Mouse (Mus musculus) MEL (cell line): ENCODE results near the gene Fam13a. TPM values are rescaled to one million over a fixed set of nuclear protein-coding genes. Genes with fewer than 3 reads are reported as not detected.

Experiments
- DNase-seq: peaks from one replicate; pipeline ENCODE4 v3.0.0; 2011; ENCODE audit warnings: low read depth, low spot score
- H3K27ac ChIP-seq: 2 replicates; pipeline ENCODE4 v1.5.1; 2012; ENCODE audit warnings: low read depth, mild to moderate bottlenecking, control low read depth, low read length, moderate library complexity; ENCODE audit not compliant: control insufficient read depth
- H3K27me3 ChIP-seq, 2 experiments: fragments of 150-350 bp in 1 of 2; sonication (generic) in 1 of 2; 2 replicates each; pipeline ENCODE4 v1.6.1; 2012; ENCODE audit warnings: low read length in 2 of 2, mild to moderate bottlenecking in 2 of 2, improper control_type of control experiment in 1 of 2, moderate library complexity in 1 of 2; ENCODE audit not compliant: insufficient read depth in 2 of 2, control insufficient read depth in 1 of 2
- H3K36me3 ChIP-seq, 2 experiments: 2 replicates each; pipeline ENCODE4 v1.6.1; 2012 to 2014; ENCODE audit warnings: low read length in 2 of 2, improper control_type of control experiment in 1 of 2, inconsistent platforms in 1 of 2, mild to moderate bottlenecking in 1 of 2; ENCODE audit not compliant: insufficient read depth in 2 of 2, control insufficient read depth in 1 of 2
- H3K4me1 ChIP-seq, 2 experiments: fragments of 150-350 bp in 1 of 2; sonication (generic) in 1 of 2; 2 replicates each; pipeline ENCODE4 v1.6.1; 2012; ENCODE audit warnings: low read length in 2 of 2, improper control_type of control experiment in 1 of 2, mild to moderate bottlenecking in 1 of 2; ENCODE audit not compliant: insufficient read depth in 2 of 2, control insufficient read depth in 1 of 2
- H3K4me3 ChIP-seq, 2 experiments: fragments of 150-350 bp in 1 of 2; sonication (generic) in 1 of 2; 2 replicates each; pipeline ENCODE4 v1.5.1; 2012; ENCODE audit warnings: low read depth in 2 of 2, low read length in 2 of 2, mild to moderate bottlenecking in 2 of 2, moderate library complexity in 2 of 2, control low read depth in 1 of 2, improper control_type of control experiment in 1 of 2; ENCODE audit not compliant: control insufficient read depth in 1 of 2, insufficient read depth in 1 of 2
- H3K79me2 ChIP-seq: 2 replicates; pipeline ENCODE4 v1.6.1; 2012; ENCODE audit warnings: mild to moderate bottlenecking, low read length, moderate library complexity; ENCODE audit not compliant: control insufficient read depth, poor library complexity, insufficient read depth
- H3K9ac ChIP-seq: 2 replicates; pipeline ENCODE4 v1.6.1; 2012; ENCODE audit warnings: low read depth, mild to moderate bottlenecking, control low read depth, low read length, moderate library complexity; ENCODE audit not compliant: control insufficient read depth, poor library complexity, severe bottlenecking
- H3K9me3 ChIP-seq: fragments of 150-350 bp; sonication (generic); replicated peaks from 2 replicates; pipeline ENCODE4 v1.6.1; 2012; ENCODE audit warnings: mild to moderate bottlenecking, low read length, improper control_type of control experiment, moderate library complexity; ENCODE audit not compliant: insufficient read depth
- BHLHE40 ChIP-seq: IDR thresholded peaks from 2 replicates; pipeline ENCODE4 v1.6.1; 2012; ENCODE audit warnings: low read depth, mild to moderate bottlenecking, inconsistent platforms, low read length, improper control_type of control experiment, borderline replicate concordance
- CHD1 ChIP-seq: IDR thresholded peaks from 2 replicates; pipeline ENCODE4 v1.6.1; 2012; ENCODE audit warnings: low read depth, mild to moderate bottlenecking, inconsistent platforms, low read length, improper control_type of control experiment
- CTCF ChIP-seq, 3 experiments: IDR thresholded peaks in 2 of 3; conservative IDR thresholded peaks in 1 of 3; 2 replicates each; pipeline ENCODE4 v1.5.1; 2011 to 2012; ENCODE audit warnings: low read length in 3 of 3, low read depth in 2 of 3, mild to moderate bottlenecking in 2 of 3, improper control_type of control experiment in 1 of 3, inconsistent platforms in 1 of 3, mixed read lengths in 1 of 3, moderate library complexity in 1 of 3; ENCODE audit not compliant: control insufficient read depth in 1 of 3, insufficient read depth in 1 of 3, poor library complexity in 1 of 3, severe bottlenecking in 1 of 3
- EP300 ChIP-seq, 2 experiments: IDR thresholded peaks; 2 replicates each; pipeline ENCODE4 v1.6.1; 2011; ENCODE audit warnings: improper control_type of control experiment in 2 of 2, low read length in 2 of 2, low read depth in 1 of 2, mild to moderate bottlenecking in 1 of 2
- KAT2A ChIP-seq: conservative IDR thresholded peaks from 2 replicates; pipeline ENCODE4 v1.6.1; 2012; ENCODE audit warnings: low read depth, low read length, improper control_type of control experiment, inconsistent platforms
- MAX ChIP-seq: IDR thresholded peaks from 2 replicates; pipeline ENCODE4 v1.6.1; 2011; ENCODE audit warnings: low read length, improper control_type of control experiment
- POLR2AphosphoS5 ChIP-seq: IDR thresholded peaks from 2 replicates; pipeline ENCODE4 v1.6.1; 2012; ENCODE audit warnings: low read depth, borderline replicate concordance, mild to moderate bottlenecking, inconsistent platforms, low read length, moderate library complexity, mixed read lengths
- RAD21 ChIP-seq: IDR thresholded peaks from 2 replicates; pipeline ENCODE4 v1.6.1; 2011; ENCODE audit warnings: mild to moderate bottlenecking, low read depth, low read length, improper control_type of control experiment
- SIN3A ChIP-seq: IDR thresholded peaks from 2 replicates; pipeline ENCODE4 v1.6.1; 2012; ENCODE audit warnings: low read length, improper control_type of control experiment, inconsistent platforms
- SMC3 ChIP-seq: IDR thresholded peaks from 2 replicates; pipeline ENCODE4 v1.6.1; 2011; ENCODE audit warnings: low read depth, low read length, improper control_type of control experiment
- TBP ChIP-seq: IDR thresholded peaks from 2 replicates; pipeline ENCODE4 v1.8.0; 2011; ENCODE audit warnings: low read depth, low read length, improper control_type of control experiment
- USF1 ChIP-seq: IDR thresholded peaks from 2 replicates; pipeline ENCODE4 v1.6.1; 2014; ENCODE audit warnings: low read depth, mild to moderate bottlenecking, inconsistent platforms, low read length, improper control_type of control experiment, moderate library complexity
- USF2 ChIP-seq, 2 experiments: IDR thresholded peaks; 2 replicates each; pipeline ENCODE4 v1.6.1; 2011 to 2012; ENCODE audit warnings: improper control_type of control experiment in 2 of 2, low read length in 2 of 2, borderline replicate concordance in 1 of 2, inconsistent platforms in 1 of 2, low read depth in 1 of 2, mild to moderate bottlenecking in 1 of 2; ENCODE audit not compliant: insufficient read depth in 1 of 2
- ZC3H11A ChIP-seq: IDR thresholded peaks from 2 replicates; pipeline ENCODE4 v1.6.1; 2012; ENCODE audit warnings: low read depth, mild to moderate bottlenecking, inconsistent platforms, low read length, improper control_type of control experiment
- ZKSCAN1 ChIP-seq: IDR thresholded peaks from 2 replicates; pipeline ENCODE4 v1.6.1; 2012; ENCODE audit warnings: low read depth, mild to moderate bottlenecking, inconsistent platforms, low read length, improper control_type of control experiment, moderate library complexity
- polyA plus RNA-seq, 2 experiments: library from polyadenylated mRNA; stranded (reverse) in 1 of 2; unstranded in 1 of 2; fragments of >175 nt in 1 of 2; fragments of >200 nt in 1 of 2; gene quantifications; 2 replicates each; pipeline versions ENCODE4 v1.2.1 to v1.2.4; 2012; ENCODE audit warnings: low replicate concordance in 2 of 2, low read depth in 1 of 2; ENCODE audit not compliant: insufficient read length in 2 of 2, insufficient read depth in 1 of 2, missing spikeins in 1 of 2
- total RNA-seq: library from RNA; depleted of rRNA; stranded (reverse); fragments of 300-350 nt; gene quantifications from 2 replicates; pipeline ENCODE4 v1.2.3, GENCODE M21; 2012

Fam13a gene
- total and polyA plus RNA-seq, 3 experiments = not detected

DNA sequence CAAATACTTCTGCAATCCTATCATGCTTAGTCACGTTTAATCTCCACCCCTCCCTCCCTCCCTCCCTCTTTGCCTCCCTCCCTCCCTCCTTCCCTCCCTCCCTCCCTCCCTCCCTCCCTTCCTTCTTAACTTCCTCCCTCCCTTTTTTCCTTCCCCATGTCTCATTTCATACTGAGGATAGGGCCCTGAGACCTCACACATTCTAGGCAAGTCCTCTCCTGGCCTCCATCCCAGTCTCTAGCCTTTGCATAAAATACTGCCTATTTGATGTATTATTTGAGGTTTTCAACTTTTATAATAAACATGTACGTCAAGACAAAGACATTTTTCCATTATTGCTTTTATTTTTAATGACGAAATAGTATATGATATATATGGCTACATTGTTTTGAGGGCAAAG, 110.8 kb downstream of the Fam13a start:
- Histone ChIP-seq H3K36me3 (peaks cover 0 to 29% of the 10 kb centered on the region in 2 experiments; a peak in 2 of 4 replicates), H3K4me1 (peaks cover 17 to 30% of the 10 kb centered on the region in 2 experiments), H3K27ac (no peak overlapping the region), H3K79me2 (no peaks in the 10 kb centered on the region), H3K4me3 (no peak overlapping the region), H3K9ac (no peak overlapping the region), H3K9me3 (no peaks in the 10 kb centered on the region), H3K27me3 (no peaks in the 10 kb centered on the region)
- no peak for DNase-seq
- no peak for TF ChIP-seq USF2 (IDR thresholded peaks at IDR 0.05; ENCODE audit: borderline replicate concordance in 1 of 2, insufficient read depth in 1 of 2, low read depth in 1 of 2, low read length in 2 of 2)
- TF ChIP-seq RAD21 = no peak
- TF ChIP-seq ZKSCAN1 = no peak
- TF ChIP-seq SIN3A = no peak

DNA sequence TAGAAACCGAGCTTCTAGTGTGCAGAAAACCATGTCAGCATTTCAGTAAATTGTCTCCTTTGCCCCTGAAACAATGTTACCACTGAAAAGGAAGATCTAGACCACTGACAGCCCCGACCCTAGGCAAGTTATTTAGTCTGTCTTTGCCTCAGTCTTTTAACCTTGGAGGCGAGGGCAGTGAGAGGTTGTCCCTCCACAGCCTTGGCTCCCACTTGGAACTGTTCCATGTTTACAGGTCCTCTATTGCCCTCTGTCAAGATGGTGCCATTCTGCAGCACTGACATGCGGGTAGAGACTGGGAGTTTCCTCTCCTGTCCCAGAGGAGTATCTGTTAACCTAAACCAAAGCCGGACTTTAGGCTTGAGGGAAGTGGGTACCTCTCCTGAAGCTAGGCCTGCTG, 111.5 kb downstream of the Fam13a start:
- H3K4me1 ChIP-seq = peaks cover 15 to 23% of the 10 kb centered on the region in 2 experiments
- TF ChIP-seq CTCF (IDR thresholded peaks at IDR 0.05 in 2 of 3, conservative IDR thresholded peaks at IDR 0.05 in 1 of 3; ENCODE audit: control insufficient read depth in 1 of 3, insufficient read depth in 1 of 3, low read depth in 2 of 3, low read length in 3 of 3, poor library complexity in 1 of 3, severe bottlenecking in 1 of 3) (no peak), SIN3A (no peak), RAD21 (no peak), EP300 (IDR thresholded peaks at IDR 0.05; ENCODE audit: low read depth in 1 of 2, low read length in 2 of 2) (no peak), ZKSCAN1 (no peak), TBP (no peak), BHLHE40 (no peak), POLR2AphosphoS5 (no peak), KAT2A (no peak), USF1 (no peak)
- TF ChIP-seq, all 39 proteins: peak for 0
- H3K4me3 ChIP-seq = no peak overlapping the region
- no peak overlapping the region for H3K9ac ChIP-seq
- DNase-seq = no peak
- peaks cover 0 to 25% of the 10 kb centered on the region in 2 experiments; a peak in 2 of 4 replicates for H3K36me3 ChIP-seq
- H3K9me3 ChIP-seq = no peaks in the 10 kb centered on the region
- no peak overlapping the region for H3K27ac ChIP-seq
- no peaks in the 10 kb centered on the region for H3K79me2 ChIP-seq
- no peaks in the 10 kb centered on the region for H3K27me3 ChIP-seq

DNA sequence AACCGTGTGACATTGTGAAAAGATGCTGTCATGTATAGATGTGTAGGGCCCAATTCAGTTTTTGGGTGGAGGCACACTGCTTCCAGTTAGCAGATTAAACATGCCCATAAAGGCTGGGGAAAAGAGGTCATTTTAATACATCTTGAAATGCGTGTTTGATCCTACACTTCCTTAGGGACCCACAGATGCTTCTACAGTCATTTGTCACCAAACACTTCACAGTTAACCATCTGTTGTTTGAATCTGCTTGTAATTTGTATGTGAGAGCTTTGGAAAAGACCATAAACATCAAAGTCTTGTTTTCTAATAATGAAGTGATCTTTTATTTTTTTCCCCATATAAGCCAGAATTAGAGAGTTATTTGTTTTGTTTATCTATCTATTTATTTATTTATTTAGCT, 116.6 kb downstream of the Fam13a start:
- Histone ChIP-seq H3K4me1 (0 out of 4 replicates have a peak, but pooled peaks cover 0 to 1% of the 10 kb centered on the region in 2 experiments), H3K4me3 (no peak overlapping the region), H3K9me3 (no peaks in the 10 kb centered on the region), H3K27me3 (no peaks in the 10 kb centered on the region), H3K9ac (no peak overlapping the region)
- DNase-seq = no peak
- TF ChIP-seq KAT2A (no peak), SMC3 (no peak), RAD21 (no peak), MAX (no peak), ZC3H11A (no peak), CHD1 (no peak)
- TF ChIP-seq, all 39 proteins: peak for 0
- H3K79me2 ChIP-seq = no peaks in the 10 kb centered on the region
- no peak overlapping the region for H3K27ac ChIP-seq
- H3K36me3 ChIP-seq = no peaks in the 10 kb centered on the region
